Mouse (Mus musculus): ENCODE results near the gene Zfp607a. TPM values are rescaled to one million over a fixed set of nuclear protein-coding genes. Genes with fewer than 3 reads are reported as not detected.
"Not testable (repeated sequence)": the region's sequence is repeated elsewhere in the genome, so short reads cannot be mapped to it uniquely, and the experiment has no call there.

The Zfp607a gene
- 1.4 and 2.0 TPM in 2 replicates for polyA plus RNA-seq (2015; fragmentation: Nextera tagmentation; extraction: Ambion mirVana)

DNA sequence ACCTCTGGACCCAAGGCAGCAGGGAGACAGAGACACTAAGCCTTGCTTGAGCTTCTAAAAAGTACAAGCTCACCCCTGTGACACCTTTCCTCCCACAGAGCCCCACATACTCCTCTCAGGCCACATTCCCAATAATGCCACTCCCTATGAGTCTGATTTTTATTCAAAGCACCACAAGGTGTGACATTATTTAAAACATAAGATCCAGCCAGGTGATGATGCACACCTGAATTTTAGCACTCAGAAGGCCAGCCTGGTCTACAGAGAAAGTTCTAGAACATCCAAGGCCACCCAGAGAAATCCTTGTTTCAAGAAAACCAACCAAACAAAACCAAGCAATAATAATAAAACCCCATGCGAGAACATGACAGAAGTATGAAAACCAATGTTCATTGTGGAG lies at the start of gene Zfp607a:
TSS of gene Zfp607a (plus strand) at position 301 of the 400 bp plus-strand sequence.
- H3K4me2 ChIP-seq (replicated peaks): no peak within 1 kb of the TSS
- 92% methylated on average over 1 of the region's 1 CpGs for WGBS
- no peak within 1 kb of the TSS for H3K9ac ChIP-seq (replicated peaks)
- no peaks in the 10 kb centered on the region for H3K27me3 ChIP-seq
- peaks cover 42% of the 10 kb centered on the region for H3K36me3 ChIP-seq
- no peak for ATAC-seq
- H3K9me3 ChIP-seq: no peaks in the 10 kb centered on the region
- H3K4me1 ChIP-seq (replicated peaks): peaks cover 17% of the 10 kb centered on the region
- no peak within 1 kb of the TSS for H3K4me3 ChIP-seq (replicated peaks)
- no peak within 1 kb of the TSS for H3K27ac ChIP-seq

DNA sequence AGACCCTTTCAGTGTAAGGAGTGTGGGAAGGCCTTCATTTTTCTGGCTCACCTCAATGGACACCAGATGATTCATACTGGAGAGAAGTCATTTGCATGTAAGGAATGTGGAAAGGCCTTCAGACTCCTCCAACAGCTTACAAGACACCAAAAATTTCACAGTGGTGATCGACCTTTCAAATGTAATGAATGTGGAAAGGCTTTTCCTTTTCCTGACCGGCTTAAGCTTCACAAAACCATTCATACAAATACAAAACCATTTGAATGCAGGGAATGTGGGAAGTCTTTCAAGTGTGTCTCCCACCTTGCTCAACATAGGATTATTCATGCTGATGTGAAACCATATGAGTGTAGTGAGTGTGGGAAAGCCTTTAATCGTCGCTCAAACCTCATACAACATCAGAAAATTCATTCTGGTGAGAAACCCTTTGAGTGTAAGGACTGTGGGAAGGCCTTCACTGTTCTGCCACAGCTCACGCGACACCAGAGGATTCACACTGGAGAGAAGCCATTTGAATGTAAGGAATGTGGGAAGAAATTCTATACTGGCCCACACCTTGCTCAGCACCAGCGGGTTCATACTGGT lies 38.7 kb upstream of the Zfp607a start:
- Histone ChIP-seq H3K4me2 (replicated peaks) (no peak overlapping the region), H3K4me3 (replicated peaks) (no peak overlapping the region), H3K27me3 (no peaks in the 10 kb centered on the region), H3K27ac (no peak overlapping the region), H3K9ac (replicated peaks) (no peak overlapping the region), H3K9me3 (no peaks in the 10 kb centered on the region), H3K4me1 (replicated peaks) (no peaks in the 10 kb centered on the region), H3K36me3 (peaks cover 68% of the 10 kb centered on the region)
- no peak for ATAC-seq
- WGBS: 87% methylated on average over 7 of the region's 7 CpGs

DNA sequence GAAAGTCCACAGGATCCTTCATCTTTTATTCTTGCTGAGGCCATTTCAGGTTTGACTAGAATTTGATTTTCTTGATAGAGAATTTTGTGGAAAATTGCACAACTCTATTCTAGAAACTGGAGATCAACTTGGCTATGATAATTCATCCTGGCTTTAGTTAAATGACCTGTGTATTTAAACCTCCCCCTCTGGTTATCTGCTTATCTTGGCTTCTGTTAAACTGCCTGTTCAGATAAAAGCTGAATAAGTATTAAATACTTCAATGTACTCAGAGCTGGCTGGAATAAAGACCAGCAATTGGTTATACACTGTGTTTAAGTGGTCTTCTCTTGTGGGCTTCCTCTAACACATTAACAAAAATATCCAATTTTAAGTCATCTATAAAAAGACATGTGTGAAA lies 34.7 kb upstream of the Zfp607a start:
- peaks cover 8% of the 10 kb centered on the region; the same call in 1 of the 2 replicates for H3K9me3 ChIP-seq
- no peak overlapping the region for H3K27ac ChIP-seq
- H3K36me3 ChIP-seq: peaks cover 54% of the 10 kb centered on the region
- no peaks in the 10 kb centered on the region for H3K4me1 ChIP-seq (replicated peaks)
- no peak overlapping the region for H3K9ac ChIP-seq (replicated peaks)
- H3K4me2 ChIP-seq (replicated peaks): no peak overlapping the region
- no peak overlapping the region for H3K4me3 ChIP-seq (replicated peaks)
- no peaks in the 10 kb centered on the region for H3K27me3 ChIP-seq
- no peak for ATAC-seq

DNA sequence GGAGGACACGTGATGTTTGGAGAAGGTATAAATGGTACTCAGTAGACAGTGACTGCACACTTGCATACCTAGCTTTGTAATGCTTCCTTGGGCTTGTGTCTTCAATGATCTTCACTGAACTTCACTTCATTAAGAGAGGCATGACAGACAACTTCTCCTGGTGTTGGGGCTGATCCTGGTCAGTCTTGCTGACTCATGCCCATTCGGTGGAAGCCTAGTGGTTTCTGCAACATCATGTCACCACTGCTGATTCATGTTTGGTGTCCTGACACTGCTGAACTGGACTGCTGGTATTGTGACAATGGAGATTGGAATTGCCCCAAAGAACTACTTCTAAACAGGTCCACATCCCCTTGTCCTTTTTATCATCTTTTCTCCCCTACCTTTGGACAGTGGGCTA lies 23.2 kb upstream of the Zfp607a start:
- no peaks in the 10 kb centered on the region for H3K27me3 ChIP-seq
- peaks cover 3% of the 10 kb centered on the region for H3K4me1 ChIP-seq (replicated peaks)
- H3K4me2 ChIP-seq (replicated peaks): no peak overlapping the region
- H3K9ac ChIP-seq (replicated peaks): no peak overlapping the region
- WGBS: 85% methylated on average over 2 of the region's 2 CpGs
- no peaks in the 10 kb centered on the region for H3K36me3 ChIP-seq
- ATAC-seq: no peak
- no peak overlapping the region for H3K4me3 ChIP-seq (replicated peaks)
- no peak overlapping the region for H3K27ac ChIP-seq
- no peaks in the 10 kb centered on the region for H3K9me3 ChIP-seq

DNA sequence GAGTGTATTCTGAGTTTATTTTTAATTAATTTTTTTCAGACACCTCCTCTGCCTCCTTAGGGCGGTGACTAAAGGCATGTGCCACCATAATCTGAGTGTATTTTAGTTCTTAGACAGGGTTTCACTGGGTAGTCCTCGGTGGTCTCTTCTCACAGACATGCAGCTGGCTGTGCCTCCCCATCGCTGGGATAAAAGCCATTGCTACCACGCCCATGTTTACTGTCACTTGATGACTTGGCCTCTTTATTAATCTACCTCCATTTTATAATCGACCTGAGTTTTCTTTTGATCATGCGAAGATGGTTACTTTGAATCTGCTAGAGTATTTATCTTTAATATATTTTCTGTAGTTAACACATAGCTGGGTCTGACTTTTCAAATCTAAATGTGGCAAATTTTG lies 19.4 kb upstream of the Zfp607a start:
- Histone ChIP-seq H3K4me1 (replicated peaks) (peaks cover 21% of the 10 kb centered on the region), H3K36me3 (no peaks in the 10 kb centered on the region), H3K9me3 (no peaks in the 10 kb centered on the region), H3K27ac (peak overlapping the region; percentile 88), H3K27me3 (no peaks in the 10 kb centered on the region), H3K4me3 (replicated peaks) (peak overlapping the region; percentile 53), H3K9ac (replicated peaks) (peak overlapping the region; percentile 69), H3K4me2 (replicated peaks) (peak overlapping the region; percentile 68)
- WGBS: 24% methylated on average over 6 of the region's 6 CpGs
- ATAC-seq: peak; percentile 68

DNA sequence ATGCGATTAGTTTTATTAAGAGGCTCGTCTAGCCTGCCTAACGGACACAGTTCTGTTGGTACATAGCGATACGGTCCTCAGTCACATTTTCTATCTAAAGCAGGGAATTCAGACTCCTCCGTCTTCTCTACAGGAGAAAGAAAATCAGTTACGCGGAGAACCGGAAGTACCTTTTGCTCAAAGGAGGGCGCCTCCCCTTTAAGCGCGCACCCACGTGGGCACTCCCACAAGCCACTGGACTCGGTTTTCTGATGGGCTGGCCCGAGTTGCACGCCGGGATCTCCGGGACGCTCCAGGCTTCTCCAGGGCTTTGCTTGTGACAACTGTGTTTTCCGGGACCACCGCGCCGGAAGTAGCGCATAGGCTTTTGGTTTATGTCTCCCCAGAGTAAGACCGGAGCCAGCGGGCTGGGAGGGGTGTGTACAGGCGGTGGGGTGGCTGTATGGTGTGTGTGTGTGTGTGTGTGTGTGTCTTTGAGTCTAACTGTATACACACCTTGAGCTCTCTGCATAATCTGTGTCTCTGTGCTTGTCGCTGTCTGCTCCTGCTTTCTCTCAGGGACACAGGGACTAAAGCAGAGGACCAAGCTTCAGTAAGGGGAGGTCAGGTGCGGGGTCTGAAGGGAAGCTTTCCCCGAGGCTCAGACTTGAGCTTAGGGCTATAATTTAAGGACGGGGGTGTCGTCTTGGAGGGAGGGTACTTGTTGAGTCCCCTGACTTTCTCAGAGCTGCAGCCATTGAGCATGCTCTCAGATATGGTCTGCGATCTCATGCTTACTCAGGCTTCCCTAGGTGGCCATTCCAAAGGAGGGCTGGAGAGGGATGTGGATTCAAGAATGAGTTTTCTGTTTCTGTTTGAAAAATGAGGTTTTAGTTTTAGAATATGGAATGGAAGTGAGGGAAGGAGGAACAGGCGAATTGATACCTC lies 18.7 kb upstream of the Zfp607a start, which contains the start of gene Zfp59:
TSS of gene Zfp59 (plus strand) at position 285 of the 927 bp plus-strand sequence.
- Histone ChIP-seq H3K27me3 (no peaks in the 10 kb centered on the region), H3K4me3 (replicated peaks) (peak within 1 kb of the TSS; percentile 53), H3K9ac (replicated peaks) (peak within 1 kb of the TSS; percentile 69), H3K4me2 (replicated peaks) (peak within 1 kb of the TSS; percentile 68), H3K9me3 (no peaks in the 10 kb centered on the region), H3K36me3 (no peaks in the 10 kb centered on the region), H3K4me1 (replicated peaks) (peaks cover 21% of the 10 kb centered on the region), H3K27ac (peak within 1 kb of the TSS; percentile 88)
- peak; percentile 98 for ATAC-seq
- WGBS: 4% methylated on average over 34 of the region's 34 CpGs

DNA sequence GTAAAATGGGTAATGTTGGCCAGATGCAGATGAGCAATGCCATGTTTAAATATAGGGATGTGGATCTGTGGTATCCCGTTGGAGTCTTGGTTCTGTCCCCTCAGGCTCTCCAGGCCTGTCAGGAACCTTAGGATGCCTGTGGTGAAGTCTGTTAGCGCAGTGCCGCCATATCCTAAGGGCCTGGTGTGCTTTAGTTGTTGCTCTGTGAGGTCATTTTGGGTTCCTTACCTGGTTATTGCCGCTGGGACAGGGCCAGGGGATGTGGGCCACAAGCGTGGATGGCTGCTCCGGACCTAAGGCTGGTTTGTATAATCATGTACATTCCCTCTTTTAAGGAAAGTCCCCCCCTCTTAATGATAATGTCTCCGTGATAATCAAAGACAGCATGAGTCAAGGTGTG lies 17.7 kb upstream of the Zfp607a start:
- Histone ChIP-seq H3K27ac (no peak overlapping the region), H3K4me1 (replicated peaks) (peaks cover 21% of the 10 kb centered on the region), H3K27me3 (no peaks in the 10 kb centered on the region), H3K36me3 (peaks cover 4% of the 10 kb centered on the region), H3K9ac (replicated peaks) (peak overlapping the region; percentile 69), H3K4me2 (replicated peaks) (peak overlapping the region; percentile 68), H3K9me3 (no peaks in the 10 kb centered on the region), H3K4me3 (replicated peaks) (peak overlapping the region; percentile 53)
- 98% methylated on average over 7 of the region's 7 CpGs for WGBS
- no peak for ATAC-seq

DNA sequence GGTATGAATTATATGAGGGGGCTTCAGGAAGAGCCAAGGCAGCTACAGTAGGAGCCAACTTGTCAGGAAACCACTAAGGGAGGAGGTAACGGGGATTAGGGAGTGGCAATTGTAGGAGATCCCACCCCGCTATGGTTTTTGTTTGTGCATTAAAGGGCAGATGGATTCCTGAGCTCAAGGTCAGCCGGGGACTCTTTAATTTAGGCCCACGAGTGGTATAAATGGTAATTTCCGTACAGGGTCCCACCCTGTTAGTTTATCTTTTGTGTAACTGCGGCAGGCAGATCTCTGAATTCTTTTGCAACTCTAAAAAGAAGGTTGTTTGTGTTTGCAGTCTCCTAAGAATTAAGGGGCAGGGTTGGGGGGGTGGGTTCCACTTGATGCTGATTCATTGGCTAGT lies 17.2 kb upstream of the Zfp607a start:
- Histone ChIP-seq H3K4me1 (replicated peaks) (peaks cover 21% of the 10 kb centered on the region), H3K4me2 (replicated peaks) (no peak overlapping the region), H3K9ac (replicated peaks) (no peak overlapping the region), H3K9me3 (no peaks in the 10 kb centered on the region), H3K27ac (no peak overlapping the region), H3K27me3 (no peaks in the 10 kb centered on the region), H3K4me3 (replicated peaks) (no peak overlapping the region), H3K36me3 (peaks cover 9% of the 10 kb centered on the region)
- WGBS: 84% methylated on average over 6 of the region's 6 CpGs
- ATAC-seq: no peak

DNA sequence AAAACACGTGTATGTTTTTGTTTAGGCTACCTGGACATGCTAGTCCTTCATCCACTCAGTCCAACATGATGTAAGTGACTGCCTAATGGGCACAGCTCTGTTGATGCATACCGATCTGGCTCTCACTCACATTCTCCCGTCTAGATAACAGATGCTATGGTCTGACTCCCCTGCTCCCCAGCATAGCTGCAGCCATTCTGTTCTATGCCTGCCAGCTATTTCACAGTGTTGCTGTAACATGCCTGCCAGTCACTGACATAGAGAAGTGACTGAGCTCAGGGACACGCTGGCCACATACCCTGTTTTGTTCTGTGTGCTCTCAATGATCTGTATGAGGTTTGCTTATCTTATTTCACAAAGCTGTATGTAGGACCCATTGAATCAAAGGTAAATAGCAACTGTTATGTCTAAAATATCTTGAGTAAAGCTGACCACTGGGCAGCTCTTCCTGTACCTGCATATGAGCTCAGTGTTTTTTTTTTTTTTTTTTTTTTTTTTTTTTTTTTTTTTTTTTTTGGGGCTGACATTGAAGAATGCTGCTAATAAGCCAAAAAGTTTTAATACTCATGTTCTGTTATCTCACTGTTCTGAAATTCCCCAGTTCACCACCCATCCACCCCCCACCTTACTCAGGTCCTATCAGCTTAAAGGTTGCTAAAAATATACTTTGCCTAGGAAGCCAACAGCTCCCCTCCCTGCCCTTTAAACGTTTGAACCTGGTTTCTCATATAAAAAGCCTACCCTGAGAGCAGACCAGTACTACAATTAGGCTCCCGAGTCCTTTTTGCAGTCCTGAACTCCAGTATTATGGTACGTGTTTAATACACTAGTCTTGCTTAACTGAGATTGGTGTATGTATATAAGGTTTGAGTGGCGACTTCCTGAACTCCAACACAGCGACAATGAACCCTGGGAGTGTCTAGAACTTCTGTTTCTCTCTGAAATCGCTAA lies 2.2 kb downstream of the Zfp607a start:
- Histone ChIP-seq H3K9me3 (no peaks in the 10 kb centered on the region), H3K27ac (no peak overlapping the region), H3K4me3 (replicated peaks) (peak overlapping the region; percentile 54), H3K9ac (replicated peaks) (peak overlapping the region; percentile 66; the same call in 1 of the 2 replicates), H3K36me3 (peaks cover 25% of the 10 kb centered on the region), H3K27me3 (no peaks in the 10 kb centered on the region), H3K4me2 (replicated peaks) (peak overlapping the region; percentile 76), H3K4me1 (replicated peaks) (peaks cover 17% of the 10 kb centered on the region)
- no peak for ATAC-seq
- 33% methylated on average over 10 of the region's 10 CpGs for WGBS

DNA sequence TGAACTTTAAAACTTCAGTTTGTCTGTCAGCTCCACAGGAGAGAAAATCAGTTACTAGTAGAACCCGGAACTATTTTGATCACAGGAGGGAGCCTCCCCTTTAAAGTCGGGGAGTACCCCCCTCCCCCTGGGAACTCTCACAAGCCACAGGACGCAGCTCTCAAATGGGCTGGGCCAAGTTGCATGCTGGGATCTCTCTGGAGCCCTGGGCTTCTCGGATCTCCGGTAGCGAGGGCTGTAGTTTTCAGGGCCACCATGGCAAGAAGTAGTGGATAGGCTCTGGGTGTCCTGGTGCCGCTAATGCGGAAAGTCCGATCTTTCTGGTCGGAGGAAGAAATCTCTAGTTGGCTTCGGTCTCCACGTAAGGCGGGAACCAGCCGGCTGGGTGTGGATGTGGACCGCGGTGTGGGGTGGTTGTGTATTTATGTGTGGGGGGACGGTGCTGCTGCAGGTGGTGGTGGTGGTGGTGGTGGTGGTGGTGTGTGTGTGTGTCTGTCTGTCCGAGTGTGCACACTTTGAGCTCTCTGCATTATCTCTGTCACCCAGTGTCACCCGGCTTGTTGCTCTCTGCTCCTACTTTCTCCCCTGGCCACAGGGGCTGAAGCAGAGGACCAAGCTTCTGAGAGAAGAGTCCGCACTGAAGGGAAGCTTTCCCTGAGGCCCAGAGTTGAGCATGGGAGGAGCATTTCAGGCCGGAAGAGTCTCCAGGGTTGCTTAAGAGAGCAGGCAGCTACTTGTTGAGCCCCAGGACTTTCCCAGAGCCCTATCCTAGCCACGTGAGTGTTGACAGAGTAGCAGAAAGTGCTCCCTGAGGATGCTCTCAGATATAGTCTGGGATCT lies 3.3 kb downstream of the Zfp607a start:
- Histone ChIP-seq H3K9me3 (no peaks in the 10 kb centered on the region), H3K4me1 (replicated peaks) (peaks cover 17% of the 10 kb centered on the region), H3K4me3 (replicated peaks) (peak overlapping the region; percentile 54), H3K27me3 (no peaks in the 10 kb centered on the region), H3K4me2 (replicated peaks) (peak overlapping the region; percentile 76), H3K9ac (replicated peaks) (peak overlapping the region; percentile 66), H3K36me3 (peaks cover 16% of the 10 kb centered on the region; the same call in 1 of the 2 replicates), H3K27ac (no peak overlapping the region)
- under 1% methylated on average over 22 of the region's 22 CpGs for WGBS
- peak; percentile 78 for ATAC-seq

DNA sequence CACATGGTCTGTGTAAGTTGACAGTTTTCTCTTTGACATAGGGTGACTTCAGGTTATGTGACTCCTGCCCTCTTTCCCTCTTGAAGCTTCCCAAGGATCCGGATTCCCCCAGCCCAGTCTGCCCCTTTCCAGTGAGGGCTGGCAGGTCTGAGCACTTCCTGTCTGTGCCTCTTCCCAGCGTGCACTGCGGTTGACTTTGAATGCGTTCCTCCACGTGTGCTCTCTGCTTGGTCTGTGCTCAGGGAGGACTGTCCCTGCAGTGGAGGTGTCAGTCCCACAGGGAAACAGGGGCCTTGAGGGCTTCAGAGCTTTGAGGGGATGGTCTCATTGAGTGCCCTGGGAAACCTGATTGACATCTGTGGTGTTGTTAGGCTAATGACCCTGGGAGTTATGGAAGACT lies 5.3 kb downstream of the Zfp607a start:
- not testable (repeated sequence) for H3K27me3 ChIP-seq; H3K4me3 ChIP-seq (replicated peaks); H3K9me3 ChIP-seq; H3K27ac ChIP-seq; ATAC-seq; H3K4me2 ChIP-seq (replicated peaks); H3K9ac ChIP-seq (replicated peaks)
- H3K36me3 ChIP-seq: peaks cover 14% of the 10 kb centered on the region
- peaks cover 17% of the 10 kb centered on the region for H3K4me1 ChIP-seq (replicated peaks)
- WGBS: 84% methylated on average over 5 of the region's 5 CpGs

All from midbrain, embryonic 13.5 days (tissue).